Mouse (Mus musculus) kidney, postnatal 4 days (tissue): ENCODE data around the gene Hoxd8.

Experiments used
- DNase-seq, 2 experiments: peaks; one replicate each; pipeline ENCODE4 v3.0.0; 2021; ENCODE audit warnings: mixed read lengths in 2 of 2

The Hoxd8 gene

DNA sequence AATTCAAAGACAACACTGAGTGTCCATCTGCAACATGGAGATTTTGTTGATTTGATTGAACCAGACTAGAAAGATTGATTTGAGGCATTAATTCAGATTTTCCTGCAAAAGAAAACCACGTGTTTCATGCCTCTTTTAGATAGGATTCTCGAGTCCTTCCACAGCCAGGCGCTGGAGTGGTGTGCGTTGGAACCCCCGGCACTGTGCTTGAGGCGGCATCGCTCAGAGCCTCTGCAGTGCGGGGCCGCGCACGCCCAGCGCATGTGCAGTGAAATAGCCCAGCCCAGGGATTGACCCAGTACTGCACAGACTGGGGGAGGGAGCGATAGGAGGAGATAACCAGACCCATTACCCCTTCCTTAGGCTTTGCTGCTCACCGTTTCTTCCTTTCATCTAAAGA lies 10.5 kb downstream of the Hoxd8 start:
- DNase-seq, result peak; percentile 71 to 79

- DNase-seq, result peak; percentile 98 to 99
Observed at GRCm38 (mm10) chr2:74715504-74716241, 11.3 kb downstream of the Hoxd8 start.

DNA sequence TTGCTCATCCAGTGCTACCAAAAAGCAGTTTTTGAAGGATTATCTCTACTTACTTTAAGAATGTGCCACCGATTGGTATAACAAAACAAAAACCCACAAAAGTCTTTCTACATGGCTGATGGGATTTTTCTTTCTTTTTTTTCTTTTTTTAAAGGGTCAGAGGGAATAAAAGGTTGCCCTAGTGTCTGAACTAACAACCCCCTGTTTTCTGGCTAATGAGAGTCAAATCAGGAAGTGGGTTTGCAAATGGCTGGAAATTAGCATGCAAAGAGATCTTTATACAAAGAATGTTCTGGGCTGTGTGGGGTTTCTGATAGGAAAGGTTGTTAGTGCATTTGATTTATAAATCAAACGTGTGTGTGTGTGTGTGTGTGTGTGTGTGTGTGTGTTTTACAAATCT lies 16.0 kb downstream of the Hoxd8 start:
- no peak for DNase-seq

DNA sequence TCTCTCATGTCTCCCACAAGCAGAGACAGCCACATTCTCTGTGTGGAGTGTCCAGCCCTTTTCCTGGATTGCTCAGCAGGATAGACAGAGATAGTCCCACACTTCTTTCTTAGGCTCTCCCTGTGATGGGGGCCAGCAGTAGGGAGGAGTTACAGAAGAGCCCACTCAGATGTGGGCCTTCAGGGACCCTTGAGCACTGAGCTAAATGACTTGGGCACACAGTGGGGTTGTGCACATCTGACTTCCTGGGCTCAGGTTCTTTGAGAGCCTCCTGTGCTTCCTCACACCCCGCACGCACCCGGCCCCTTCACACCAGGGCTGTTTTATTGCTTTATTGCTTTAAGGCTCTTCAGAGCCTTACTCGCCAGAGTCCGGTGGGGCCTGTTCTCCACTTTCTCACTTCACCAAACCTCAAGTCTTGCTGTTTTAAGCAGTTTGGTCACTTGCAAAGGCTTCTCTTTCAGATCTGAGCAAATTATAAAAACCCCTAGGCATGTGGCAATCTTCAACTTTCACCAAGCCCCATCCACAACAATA lies 16.6 kb downstream of the Hoxd8 start:
- peak in 1 of 2 experiments; percentile 39 for DNase-seq

GRCm38 (mm10) chr2:74721882-74722281 lies 17.5 kb downstream of the Hoxd8 start:
- peak; percentile 56 to 68 for DNase-seq

- peak in 1 of 2 experiments; percentile 19 for DNase-seq
Observed at GRCm38 (mm10) chr2:74722949-74723348, 18.5 kb downstream of the Hoxd8 start.

- DNase-seq, result peak; percentile 72 to 77
Observed at GRCm38 (mm10) chr2:74724244-74725015, 20.0 kb downstream of the Hoxd8 start.

DNA sequence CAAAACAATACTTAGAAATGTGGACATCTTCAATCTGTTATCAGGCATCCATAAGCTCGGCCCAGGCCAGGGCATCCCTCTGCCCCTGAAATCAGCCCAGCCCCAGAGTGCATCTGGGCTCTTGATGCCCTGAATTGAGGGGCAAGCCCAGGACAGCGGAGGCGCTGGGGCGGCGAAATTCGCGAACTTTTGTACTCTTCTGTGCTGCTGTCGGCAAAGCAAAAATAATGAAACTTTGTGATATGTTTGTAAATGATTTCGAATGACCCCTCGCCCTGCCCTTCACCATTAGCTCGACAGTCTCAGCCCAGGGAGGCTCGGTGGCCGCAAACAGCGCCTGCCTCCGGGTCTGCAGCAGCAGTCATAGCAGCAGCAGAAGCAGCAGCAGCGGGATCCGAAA lies 20.8 kb downstream of the Hoxd8 start:
- peak in 1 of 2 experiments; percentile 27 for DNase-seq

DNA sequence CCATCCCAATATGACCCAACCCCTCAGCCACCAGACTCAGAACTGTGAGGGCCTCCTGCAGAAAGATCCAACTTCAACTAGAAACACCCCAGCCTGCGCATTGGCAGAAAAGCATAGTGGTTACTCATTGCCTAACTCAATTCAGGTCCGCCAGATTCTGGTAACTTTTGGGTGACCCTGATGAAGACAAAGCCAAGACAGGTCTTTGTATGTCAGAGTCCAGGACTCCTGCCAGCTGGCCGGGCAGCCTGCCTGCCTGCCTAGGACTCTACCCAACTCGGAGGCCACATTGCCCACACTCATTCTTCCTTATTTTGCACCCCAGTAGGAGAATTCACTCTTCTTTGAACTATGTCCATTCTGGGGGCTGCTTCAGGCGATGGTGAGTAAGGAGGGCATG lies 22.1 kb downstream of the Hoxd8 start, which contains the start of gene Gm28230:
TSS of gene Gm28230 (plus strand) at position 178 of the 400 bp plus-strand sequence.
- DNase-seq, result peak; percentile 24 to 25

- peak; percentile 30 to 55 for DNase-seq
Observed at GRCm38 (mm10) chr2:74726973-74727639, 22.7 kb downstream of the Hoxd8 start.

DNA sequence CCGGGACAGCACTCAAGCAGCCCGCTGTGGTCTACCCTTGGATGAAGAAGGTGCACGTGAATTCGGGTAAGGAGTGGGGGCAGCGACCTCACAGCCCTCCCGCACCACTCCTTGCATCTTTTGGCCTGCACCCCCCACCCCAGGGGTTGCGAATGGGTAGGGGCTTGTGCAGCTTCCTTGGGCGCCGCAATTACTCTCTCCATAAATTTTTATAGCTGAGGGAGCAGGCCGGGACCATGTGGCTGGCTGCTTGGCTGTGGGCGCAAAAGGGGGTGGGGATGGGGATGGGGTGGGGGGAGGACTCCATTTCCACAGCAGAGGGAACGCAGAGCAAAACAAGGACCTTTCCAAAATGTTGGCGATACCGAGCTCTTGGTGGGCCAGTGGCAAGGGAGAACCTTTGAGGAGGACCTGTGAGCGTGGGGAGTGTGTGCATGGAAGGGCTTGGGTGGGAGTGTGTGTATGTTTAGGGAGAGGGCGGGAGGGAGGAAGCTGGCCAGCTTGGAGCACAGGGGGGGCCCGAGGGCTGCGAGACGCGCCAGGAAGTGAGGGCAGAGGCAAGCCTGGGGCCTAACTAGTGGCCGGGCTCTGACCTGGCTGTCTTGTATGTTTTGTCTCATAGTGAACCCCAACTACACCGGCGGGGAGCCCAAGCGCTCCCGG lies 23.4 kb downstream of the Hoxd8 start:
- peak; percentile 60 to 72 for DNase-seq

DNA sequence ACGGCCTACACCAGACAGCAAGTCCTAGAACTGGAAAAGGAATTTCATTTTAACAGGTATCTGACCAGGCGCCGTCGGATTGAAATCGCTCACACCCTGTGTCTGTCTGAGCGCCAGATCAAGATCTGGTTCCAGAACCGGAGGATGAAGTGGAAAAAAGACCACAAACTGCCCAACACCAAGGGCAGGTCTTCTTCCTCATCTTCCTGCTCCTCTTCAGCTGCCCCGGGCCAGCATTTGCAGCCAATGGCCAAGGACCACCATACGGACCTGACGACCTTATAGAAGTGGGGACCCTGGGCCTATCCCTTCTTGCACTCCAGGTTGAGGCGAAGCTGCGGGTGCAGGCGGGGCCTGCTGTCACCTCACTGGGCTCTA lies 23.9 kb downstream of the Hoxd8 start:
- DNase-seq, result peak in 1 of 2 experiments; percentile 11

DNA sequence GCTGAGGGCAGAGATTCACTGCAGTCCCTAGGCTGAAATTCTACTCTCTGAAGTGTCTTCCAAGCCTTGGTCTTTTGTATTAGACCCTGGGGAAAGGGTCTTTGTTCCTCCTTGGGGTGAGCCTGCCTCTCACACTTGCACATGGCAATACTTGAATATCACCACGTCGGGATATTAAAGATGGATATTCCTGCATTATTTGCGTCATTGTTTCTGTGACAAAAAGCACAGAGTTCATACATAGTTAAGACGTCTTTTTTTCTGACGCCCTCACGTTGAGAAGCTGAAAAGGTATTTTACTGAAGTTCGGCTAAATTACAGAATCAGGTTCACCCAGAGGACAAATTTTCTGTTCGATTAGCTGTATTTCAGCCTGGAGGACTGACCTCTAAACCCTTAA lies 25.9 kb downstream of the Hoxd8 start:
- no peak for DNase-seq

- DNase-seq, result no peak
Observed at GRCm38 (mm10) chr2:74731055-74731454, 26.6 kb downstream of the Hoxd8 start.

- DNase-seq, result no peak
Observed at GRCm38 (mm10) chr2:74731799-74732512, 27.5 kb downstream of the Hoxd8 start.

DNA sequence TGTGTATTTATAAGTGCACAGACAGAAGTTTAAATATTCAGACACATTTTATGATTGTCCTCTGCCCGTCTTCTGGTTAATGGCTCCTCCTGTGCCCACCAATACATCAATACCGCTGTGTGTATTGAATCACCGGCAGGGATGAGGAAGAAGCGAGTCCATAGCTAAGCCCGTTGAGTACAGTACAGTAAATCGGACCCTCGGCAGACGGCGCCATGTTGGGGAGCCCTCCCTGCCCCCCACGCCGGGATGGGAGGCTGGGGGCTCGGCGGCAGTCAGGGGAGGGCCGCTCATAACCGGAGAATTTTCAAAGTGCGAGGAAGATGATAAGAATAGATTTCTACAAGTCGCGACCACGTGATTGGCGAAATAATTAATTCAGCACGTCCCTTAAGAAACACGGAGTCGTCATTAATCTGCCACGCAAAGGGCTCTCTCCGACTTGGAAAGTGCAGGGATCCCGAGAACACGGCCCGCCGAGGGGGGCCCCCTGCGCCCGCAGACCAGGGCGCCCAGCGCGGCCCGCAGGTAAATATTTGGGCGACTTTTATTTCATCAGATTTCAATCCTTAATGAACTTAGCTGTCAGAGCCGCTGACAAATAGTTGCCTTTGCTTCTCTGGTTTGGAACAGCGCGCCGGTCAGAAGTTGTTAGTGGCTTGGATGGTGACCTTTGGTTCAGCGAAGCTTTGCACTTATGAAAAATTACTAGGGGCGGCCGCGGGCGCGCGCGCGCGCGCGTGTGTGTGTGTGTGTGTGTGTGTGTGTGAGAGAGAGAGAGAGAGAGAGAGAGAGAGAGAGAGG lies 28.3 kb downstream of the Hoxd8 start:
- DNase-seq, result peak; percentile 50 to 61

- DNase-seq, result peak in 1 of 2 experiments; percentile 32
Observed at GRCm38 (mm10) chr2:74733317-74733661, 28.9 kb downstream of the Hoxd8 start.

DNA sequence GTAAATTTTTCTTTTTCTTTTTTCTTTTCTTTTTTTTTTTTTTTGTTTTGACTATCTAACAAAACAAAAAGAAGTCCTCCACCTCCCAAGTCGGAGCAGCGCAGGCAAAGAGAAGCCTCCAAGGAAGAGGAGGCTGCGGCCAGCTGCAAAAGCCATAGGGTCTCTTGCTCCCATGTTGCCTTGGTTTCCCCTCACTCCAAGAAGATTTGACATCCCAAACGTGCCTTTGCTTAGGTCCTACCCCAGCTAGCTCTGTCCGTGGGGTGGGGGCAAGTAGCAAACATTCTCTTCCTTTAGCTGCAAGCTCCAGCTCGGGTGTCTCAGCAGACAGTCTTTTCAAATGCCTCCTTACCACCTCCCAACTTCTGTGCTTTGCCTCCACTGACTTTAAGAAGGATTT lies 29.4 kb downstream of the Hoxd8 start:
- peak in 1 of 2 experiments; percentile 18 for DNase-seq

GRCm38 (mm10) chr2:74734451-74734850 lies 30.0 kb downstream of the Hoxd8 start:
- DNase-seq, result peak; percentile 42 to 54

- peak in 1 of 2 experiments; percentile 29 for DNase-seq
Observed at GRCm38 (mm10) chr2:74734996-74735811, 30.8 kb downstream of the Hoxd8 start.
